Mouse (Mus musculus) brain, adult 2 months (tissue): ENCODE measurements around the gene Atp5j2.

Source experiments
- DNase-seq: peaks from one replicate; pipeline ENCODE4 v3.0.0; 2011; ENCODE audit warnings: low read depth, low spot score

Gene Atp5j2

DNA sequence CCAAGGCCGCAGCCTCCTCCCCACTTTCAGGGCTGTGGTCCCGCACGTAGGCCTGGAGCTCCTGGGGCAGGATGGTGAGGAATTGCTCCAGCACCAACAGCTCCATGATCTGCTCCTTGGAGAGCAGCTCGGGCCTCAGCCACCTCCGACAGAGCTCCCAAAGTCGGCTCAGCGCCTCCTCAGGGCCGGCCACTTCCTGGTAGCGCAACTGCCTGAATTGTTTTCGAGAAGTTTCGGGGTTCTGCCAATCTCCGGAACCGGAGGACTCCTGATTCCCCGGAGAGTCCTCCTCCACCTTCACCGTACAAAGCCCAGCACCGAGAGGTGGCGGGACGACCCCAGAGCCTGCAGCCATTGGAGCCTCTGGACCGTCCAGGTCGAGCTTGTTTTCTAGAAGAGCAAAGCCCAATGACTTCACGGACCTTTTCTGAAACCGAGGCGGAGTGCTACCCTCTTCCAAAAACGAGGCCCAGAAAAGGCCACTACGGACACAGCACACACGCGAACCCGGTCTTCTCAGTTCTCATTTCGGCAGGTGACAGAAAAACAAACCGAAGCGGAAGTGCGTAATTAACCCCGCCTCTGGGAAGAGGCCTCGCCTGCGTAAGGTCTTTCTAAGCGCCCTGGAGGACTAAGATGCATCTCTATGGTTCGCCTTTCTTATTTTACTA lies 9.6 kb upstream of the Atp5j2 start, which contains the start of gene Zkscan14:
Zkscan14 (minus strand) TSS at position 548 of the 671 bp plus-strand sequence.
- peak; percentile 97 for DNase-seq

DNA sequence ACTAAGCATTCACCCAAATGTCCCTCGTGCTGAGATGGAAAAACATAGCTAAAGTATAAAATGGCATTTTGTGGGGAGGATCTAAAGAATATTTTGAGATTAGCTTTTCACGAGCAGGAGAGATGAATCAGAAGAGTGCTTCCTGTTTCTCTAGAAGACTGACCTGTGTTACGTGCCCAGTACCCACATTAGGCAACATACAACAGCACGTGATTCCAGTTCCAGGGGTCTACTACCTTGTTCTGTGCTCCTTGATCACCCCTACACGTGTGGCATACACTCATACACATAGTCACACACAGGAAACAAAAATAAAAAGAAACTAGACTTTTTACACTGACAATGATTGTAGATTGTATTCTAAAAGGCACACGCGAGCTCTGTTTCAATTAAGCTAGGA lies 8.5 kb upstream of the Atp5j2 start:
- no peak for DNase-seq

DNA sequence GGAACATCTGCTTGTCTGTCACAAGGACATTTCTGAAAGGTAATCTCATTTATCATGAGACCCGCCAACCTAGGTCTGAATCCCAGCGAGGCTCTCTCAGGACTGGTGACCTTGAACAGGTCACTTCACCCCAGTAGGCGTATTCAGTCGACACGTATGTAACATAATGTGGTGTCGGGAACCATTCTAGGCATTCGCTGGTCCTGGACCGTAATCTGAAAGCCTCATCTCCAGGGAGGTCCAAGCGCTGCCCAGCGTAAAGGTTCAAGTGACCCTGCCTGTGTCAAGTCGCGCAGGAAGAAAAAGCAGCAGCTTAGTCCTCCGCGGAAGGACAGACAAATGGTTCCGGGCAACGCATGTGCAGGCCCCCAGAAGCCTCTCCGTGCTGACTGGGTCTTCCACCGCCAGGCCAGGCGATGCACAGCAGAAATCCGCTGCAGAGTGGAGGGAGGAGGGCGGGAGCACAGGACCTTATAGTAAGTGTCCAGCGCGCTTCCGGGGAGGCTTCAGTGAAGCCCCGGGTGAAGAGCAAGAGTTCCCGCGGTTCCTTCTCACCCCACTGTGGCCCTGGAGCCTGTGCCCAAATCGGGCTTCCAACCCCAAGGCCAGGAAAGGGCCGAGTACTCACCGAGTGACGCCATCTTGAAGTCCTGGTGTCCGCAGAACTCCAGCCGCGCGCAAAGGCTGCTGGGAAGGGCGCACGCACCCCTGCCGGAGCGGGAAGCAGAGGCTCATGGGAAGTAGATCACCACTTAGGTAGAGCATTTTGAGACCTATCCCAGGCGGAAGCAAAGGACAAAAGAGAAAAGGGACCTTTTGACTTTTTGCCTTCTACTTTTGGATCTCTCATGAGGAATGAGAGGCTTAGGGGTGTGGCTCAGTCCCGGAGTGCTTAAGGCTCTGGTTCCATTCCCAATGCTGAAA lies 725 bp downstream of the Atp5j2 start:
- peak; percentile 98 for DNase-seq

DNA sequence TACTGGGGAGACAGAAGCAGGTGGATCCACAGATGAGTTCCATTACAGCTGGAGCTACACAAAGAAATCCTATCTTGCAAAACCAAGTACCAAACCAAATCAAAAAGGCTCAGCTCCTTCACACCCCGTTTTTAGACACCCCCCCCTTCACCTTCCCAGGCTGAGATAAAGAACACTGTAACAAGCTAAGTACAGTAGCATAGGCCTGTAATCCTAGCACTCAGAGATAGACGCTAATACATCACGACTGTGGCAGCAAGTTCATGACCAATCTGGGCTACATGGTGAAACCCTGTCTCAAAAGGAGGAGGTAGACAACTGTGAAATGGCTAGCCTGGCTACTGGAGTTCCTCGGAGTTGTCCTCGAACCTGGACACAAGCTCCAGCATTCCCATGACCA lies 1.5 kb downstream of the Atp5j2 start:
- no peak for DNase-seq

DNA sequence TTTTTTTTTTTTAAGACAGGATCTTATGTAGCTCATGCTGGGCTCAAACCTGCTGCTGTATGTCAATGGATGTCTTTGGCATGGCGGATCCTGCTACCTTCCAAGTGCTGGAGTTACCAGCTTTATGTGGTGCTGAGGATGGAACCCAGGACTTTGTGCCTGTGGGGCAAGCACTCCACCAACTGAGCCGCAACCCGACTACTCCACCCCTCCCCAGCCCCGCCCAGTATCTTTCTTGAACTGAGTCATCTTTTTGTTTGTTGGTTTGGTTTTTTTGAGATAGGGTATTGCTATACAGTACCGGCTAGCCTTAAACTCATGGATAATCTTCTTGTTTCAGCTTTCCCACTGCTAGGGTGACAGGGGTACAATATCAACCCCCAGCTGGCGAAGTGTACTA lies 2.4 kb downstream of the Atp5j2 start:
- no peak for DNase-seq

DNA sequence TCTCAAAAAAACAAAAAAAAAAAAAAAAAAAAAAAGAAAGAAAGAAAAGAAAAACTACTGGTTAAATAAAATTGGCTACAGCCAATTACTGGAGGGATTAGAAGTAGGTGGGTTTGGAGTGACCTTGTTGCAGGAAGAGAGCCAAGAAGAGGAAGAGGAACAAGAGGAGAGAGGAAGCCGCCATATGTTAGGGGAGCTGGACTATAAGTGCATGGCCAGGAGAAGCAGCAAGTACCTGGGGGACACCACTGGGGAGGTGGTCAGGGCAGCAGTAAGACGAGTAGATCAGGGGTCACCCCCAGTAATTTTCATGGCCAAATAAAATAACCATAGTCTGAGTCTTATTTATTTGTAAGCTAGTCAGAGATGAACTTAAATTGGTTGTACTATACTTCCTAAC lies 6.6 kb downstream of the Atp5j2 start:
- DNase-seq, result no peak

DNA sequence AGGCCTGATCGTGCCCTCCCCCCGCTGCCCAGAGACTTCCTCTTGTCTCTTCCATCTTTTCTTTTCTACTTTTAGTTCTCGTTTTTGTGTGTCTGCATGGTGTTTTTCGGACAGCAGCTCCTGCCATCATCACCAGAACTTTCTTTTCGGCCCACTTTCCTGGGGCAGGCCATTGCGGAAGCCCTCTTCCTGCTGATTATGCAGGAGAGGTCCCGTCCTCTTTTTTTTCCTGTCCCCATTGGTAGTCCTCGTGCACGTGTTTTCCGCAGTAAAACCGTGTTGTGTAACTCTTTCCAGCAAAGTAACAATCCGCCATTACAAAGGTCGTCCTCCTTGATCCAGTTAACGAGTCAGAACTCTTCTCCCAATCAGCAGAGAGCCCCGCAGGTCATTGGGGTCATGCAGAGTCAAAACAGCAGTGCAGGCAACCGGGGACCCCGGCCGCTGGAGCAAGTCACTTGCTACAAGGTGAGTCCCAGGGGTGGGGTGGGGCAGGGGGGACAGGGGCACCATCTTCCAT lies 13.3 kb downstream of the Atp5j2 start:
- peak; percentile 21 for DNase-seq

DNA sequence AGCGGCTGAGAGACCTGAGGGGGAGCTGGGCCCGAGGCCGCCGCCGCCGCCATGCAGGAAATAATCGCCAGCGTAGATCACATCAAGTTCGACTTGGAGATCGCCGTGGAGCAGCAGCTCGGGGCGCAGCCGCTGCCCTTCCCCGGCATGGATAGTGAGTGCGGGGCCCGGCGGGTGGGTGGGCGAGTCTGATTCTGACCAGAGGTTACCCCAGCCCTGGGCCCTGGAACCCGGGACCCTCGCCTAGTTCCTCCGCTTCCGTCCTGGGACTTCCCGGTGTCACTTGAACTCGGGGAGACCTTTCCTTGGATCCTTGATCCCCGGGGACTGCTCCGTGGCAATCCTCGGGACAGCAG lies 24.6 kb downstream of the Atp5j2 start:
- DNase-seq, result no peak

DNA sequence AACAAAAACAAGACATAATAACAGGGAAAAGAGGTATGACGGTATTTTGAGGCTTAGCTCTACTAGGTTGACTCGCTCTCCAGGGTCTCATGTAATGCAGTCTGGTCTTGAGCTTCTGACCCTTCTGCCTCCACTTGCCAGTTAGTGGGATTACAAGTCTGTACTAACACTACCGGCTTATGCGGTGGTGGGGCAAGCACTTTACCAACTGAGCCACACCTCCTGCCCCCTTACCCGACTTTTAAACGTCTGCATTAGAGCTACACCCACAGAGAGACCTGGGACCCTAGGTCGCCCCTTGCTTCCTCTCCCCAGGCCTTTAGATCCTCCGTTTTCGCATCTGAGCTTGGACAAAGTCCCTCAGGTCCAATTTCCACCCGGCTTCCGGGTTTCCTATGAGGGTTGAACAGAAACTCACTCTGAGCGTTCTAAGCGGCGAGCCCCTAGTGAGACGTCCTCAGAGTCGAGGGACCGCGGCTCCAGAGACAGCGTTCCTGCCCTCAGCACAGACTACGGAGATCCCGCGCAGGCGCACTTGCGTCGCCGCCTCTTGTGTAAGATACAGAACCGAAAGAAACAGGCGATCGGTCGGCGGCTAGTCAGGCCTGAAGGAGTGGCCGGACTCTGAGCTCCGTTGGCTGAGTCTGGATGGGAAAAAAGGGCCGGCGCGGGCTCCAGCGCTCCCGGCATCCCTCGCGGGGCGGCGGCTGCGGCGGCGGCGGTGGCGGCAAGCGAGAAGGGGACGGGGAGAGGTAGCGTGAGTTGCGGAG lies 25.1 kb downstream of the Atp5j2 start, which contains the start of the genes Ptcd1 and Cpsf4:
Ptcd1 (minus strand) TSS at position 573 of the 770 bp plus-strand sequence.
Cpsf4 (plus strand) TSS at position 678 of the 770 bp plus-strand sequence.
- peak; percentile 100 for DNase-seq

DNA sequence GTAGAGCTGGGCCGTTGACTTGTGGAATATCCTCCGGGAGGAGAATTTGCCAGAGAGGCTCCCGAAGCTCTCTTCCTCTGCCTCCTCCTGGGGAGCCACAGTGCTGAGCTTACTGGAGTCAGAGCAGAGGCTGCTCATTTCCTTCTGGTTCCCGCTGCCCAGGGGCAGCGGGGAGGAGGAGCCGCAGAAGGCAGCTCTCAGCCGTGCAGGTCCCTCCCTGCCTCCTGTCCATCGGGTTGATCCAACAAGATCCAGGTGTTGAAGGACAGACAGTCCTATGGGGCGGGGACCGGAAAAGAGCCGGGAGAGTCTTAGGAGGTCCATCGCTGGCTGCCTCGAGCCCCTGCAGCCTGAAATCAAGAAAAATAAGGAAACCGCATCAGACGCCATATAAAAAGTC lies 26.7 kb downstream of the Atp5j2 start:
- no peak for DNase-seq

DNA sequence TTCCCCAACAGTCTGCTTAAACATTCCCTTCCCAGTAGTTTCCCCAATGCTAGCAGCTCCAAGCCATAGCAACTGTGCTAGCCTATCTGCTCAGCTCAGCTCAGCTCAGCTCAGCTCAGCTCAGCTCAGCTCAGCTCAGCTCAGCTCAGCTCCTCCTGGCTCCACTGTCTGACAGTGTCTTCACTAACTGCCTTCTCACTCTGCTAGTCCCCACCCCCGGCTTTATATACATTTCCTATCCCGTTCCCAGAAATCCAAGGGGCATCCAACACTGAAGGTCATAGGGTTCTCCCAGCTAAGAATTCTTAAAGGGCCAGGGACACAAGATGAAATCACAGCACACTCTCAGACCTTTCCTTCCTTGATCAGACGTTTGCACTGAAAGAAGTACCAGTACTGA lies 27.2 kb downstream of the Atp5j2 start:
- DNase-seq, result peak; percentile 52

DNA sequence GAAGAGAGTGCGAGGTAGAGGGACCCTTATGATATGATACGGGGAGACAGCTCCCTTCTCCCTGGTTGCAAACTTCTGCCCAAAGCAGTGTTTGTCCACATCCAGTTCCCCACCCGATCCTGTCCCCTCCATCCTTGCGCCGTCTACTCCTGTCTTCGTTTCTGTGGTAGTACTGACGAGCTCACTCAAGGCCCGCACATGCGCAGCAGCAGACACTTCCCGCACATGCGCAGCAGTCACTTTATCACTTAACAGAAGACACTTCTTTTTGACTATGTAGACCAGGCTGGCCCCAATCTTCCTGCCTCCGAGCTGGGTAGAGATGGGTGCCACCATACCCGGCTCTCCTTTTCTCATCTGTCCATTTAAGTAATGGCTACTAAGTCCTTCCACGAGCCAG lies 30.5 kb downstream of the Atp5j2 start:
- no peak for DNase-seq

DNA sequence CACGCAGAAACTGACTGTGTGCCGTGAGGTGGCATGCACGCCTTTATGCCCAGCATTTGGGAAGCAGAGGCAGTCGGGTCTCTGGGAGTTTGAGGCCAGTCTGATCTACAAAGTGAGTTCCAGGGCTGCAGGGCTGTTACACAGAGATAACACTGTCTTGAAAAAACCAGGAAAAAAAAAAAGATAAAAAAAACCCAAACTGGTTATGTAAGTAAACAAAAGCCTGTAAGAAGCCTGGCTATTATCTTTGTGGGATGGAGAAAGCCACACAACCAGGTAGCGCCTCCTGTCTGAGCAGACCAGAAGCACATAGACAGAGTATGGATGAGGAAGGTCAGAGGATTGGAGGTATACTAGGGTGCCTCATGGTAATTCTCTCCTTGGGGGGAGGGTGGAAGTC lies 39.2 kb downstream of the Atp5j2 start:
- no peak for DNase-seq

DNA sequence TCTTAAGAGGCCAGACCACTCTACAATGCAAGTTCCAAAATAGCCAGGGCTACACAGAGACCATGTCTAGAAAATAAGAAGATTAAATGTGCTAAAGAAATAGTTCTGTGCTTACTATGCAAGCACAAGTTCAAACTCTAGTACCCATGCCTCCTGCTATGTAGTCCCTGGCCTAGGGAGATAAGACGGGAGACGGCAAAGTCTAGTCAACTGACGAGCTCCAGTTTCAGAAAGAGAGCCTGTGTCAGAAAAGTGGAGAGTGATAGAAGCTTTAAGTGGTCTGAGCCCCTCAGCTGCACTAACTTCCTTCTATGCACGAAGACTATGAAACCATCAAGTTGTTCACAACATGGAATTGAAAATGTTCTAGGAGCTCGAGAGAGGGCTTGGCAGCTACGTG lies 42.6 kb downstream of the Atp5j2 start:
- no peak for DNase-seq

DNA sequence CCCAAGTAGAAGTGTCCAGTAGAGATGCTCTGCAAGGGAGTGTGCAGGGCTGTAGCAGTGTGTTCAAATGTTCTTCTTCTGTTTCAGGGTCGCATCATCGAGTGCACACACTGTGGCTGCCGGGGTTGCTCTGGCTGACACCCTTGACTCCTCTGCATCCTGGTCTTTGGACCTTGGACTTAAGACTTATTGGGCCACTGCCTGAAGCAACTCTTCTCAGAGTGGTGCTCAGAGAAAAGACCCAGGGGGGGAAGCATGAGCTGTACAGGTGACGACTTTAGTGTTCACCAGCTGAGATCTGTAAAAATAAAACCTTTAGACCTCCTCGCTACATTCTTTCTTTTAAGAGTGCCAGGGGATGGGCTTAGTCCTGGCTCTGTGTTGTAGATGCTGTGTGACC lies 44.1 kb downstream of the Atp5j2 start:
- DNase-seq, result no peak

DNA sequence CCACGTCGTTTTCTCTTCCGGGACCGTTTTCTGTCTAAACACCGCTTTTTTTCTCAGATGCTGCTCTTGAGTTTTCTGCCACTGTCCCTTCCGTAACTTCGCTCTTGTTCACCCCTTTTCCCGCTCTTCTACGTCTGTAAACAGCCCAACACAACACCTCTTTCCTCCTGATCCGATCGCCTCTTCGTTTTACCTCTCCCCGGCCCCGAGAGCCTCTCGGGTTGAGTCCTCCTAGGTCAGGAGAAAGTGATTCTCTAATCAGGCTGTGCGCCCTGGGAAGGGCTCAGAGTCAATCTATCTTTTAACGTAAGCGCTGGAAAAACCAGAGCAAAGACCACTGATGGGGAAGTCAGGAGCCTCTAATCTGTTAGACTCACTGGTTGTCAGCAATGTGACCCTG lies 51.3 kb downstream of the Atp5j2 start:
- DNase-seq, result no peak

DNA sequence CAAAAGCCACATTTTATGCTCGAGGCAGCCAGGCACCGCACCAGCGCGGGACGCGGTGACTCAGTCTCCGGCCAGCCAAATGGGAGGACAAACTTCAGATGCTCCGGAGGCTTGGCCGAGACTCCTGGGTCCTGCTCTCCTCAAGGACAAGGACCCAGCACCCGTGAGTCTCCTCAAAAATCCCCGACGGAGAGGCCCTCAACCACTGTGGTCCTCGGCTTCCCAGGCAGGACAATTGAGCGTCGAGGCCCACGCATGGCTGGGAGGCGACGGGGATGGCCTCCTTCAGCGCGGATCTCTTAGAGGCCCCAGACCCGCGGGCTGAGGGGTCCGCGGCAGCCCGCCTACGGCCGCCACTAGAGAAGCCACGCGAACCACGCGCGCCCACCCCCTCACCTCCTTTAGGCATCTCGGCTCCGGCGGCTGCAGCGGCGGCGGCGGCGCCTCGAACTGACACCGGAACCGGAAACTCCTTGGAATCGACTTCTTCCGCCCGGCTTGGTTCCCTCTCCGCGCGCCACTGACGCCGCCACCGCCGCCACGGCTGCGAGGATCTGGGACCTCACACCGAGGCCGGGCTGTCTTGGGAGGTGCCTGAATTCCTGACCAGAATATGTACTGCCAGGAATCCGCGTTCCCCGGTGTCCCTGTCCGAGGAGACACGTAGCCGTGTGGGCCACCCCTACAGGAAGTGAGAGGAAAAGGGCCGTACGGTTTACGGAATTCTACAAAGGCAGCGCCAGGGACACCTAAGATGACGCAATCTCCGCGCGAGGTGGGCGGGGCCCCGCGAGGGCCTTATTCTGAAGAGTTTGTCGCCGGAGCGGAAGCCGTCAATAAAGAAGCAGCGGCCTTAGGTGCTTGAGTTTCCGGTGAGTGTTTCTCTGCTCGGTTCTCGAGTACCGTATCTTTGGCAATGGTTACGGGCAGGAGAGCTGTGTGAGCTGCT lies 52.0 kb downstream of the Atp5j2 start, which contains the start of the genes Pdap1 and Bud31:
Pdap1 (minus strand) TSS at position 668 of the 949 bp plus-strand sequence.
Bud31 (plus strand) TSS at position 792 of the 949 bp plus-strand sequence.
- peak; percentile 97 for DNase-seq

DNA sequence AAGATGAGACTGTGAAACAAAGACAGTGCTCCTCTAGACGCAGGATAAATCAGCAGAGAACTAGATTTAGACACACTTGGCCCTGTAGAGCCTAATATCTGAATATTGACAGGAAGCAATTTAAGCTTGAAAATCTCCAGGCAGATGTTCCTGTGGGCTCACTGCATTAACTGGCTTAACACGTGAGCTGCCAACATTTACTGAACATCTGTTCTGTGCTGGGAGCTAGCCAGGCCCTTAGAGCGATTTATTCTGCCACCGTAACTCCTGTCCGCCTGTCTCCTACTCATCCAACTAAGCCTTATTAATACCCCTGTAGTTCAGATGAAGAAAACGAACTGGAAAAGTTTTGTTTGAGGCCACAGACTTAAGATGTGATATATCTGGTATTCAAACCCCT lies 53.0 kb downstream of the Atp5j2 start:
- DNase-seq, result no peak
